Mouse (Mus musculus) adrenal gland, postnatal 14 days (tissue): ENCODE measurements around the gene Isg15. TPM values are rescaled to one million over a fixed set of nuclear protein-coding genes. Genes with fewer than 3 reads are reported as not detected.
"Not testable (repeated sequence)": the region's sequence is repeated elsewhere in the genome, so short reads cannot be mapped to it uniquely, and the experiment has no call there.

Experiments
- DNase-seq: peaks from one replicate; pipeline ENCODE4 v3.0.0; 2021; ENCODE audit warnings: mixed read lengths
- microRNA-seq, 2 experiments: library from miRNA; unstranded; fragments of <30 nt; microRNA quantifications; one replicate each; pipeline ENCODE4 v1.2.0; 2021
- total RNA-seq: library from RNA; stranded (reverse); gene quantifications from 2 replicates; pipeline ENCODE4 v1.2.3, GENCODE M21; 2021

Isg15 gene
- total RNA-seq, 1 experiment from 2014 or later = 4.6 TPM

GRCm38 (mm10) chr4:156168611-156169010 lies 32.0 kb downstream of the Isg15 start:
- no peak for DNase-seq

- no peak for DNase-seq
These were observed 34.1 kb downstream of the Isg15 start for GRCm38 (mm10) chr4:156166477-156166876.

DNA sequence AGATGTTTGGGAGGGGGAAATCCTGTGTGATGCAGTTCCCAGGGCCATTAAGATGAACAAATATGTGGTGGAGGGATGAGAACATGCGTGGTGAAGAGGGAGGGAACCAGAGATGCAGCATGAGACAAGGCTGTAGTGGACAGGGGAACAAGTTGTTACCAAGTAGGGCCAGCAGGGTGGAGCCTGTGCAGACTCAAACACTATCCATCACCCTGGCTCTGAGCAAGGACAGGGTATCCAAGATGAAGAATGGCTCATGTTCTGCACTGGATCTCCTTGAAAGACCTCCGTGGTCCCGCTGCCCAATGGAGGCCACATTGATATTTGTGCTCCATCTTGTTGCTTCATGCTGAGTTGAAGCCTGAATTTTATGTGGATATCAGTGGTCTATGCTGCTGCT lies 45.8 kb downstream of the Isg15 start:
- no peak for DNase-seq

GRCm38 (mm10) chr4:156150887-156151286 lies 49.7 kb downstream of the Isg15 start:
- DNase-seq = not testable (repeated sequence)

Small RNA genes within 50 kb of the gene (microRNA-seq; reads per million reads assigned to microRNA genes)
- gene Mir7658 = 1.3 to 2.7 reads per million in 2 experiments

Other genes with a start within 250 kb of the Isg15 start
- 94.0 and 105 TPM in 2 replicates for gene C1qtnf12, start 238.5 kb downstream of the Isg15 start, total RNA-seq
- gene B3galt6, start 208.2 kb downstream of the Isg15 start, total RNA-seq = 5.8 and 6.5 TPM in 2 replicates
- 209 and 225 TPM in 2 replicates for gene Sdf4, start 207.9 kb downstream of the Isg15 start, total RNA-seq
- gene Tnfrsf4, start 187.0 kb downstream of the Isg15 start, total RNA-seq = 0.56 and 3.4 TPM in 2 replicates
- gene Tnfrsf18, start 174.7 kb downstream of the Isg15 start, total RNA-seq = 2.4 TPM in 1 of 2 replicates, not detected in the other
- 0.70 TPM in 1 of 2 replicates, not detected in the other for gene Ttll10, start 141.4 kb downstream of the Isg15 start, total RNA-seq
- 10.4 and 12.7 TPM in 2 replicates for gene 9430015G10Rik, start 90.8 kb downstream of the Isg15 start, total RNA-seq
- not detected in 2 replicates for gene Rnf223, start 70.3 kb downstream of the Isg15 start, total RNA-seq
- gene Agrn, start 3.3 kb downstream of the Isg15 start, total RNA-seq = 59.4 and 60.9 TPM in 2 replicates
- gene AW011738, start 2.5 kb upstream of the Isg15 start, total RNA-seq = 3.9 and 4.7 TPM in 2 replicates
- gene Perm1, start 15.1 kb upstream of the Isg15 start, total RNA-seq = 14.2 and 16.2 TPM in 2 replicates
- 15.7 TPM in 2 replicates for gene Plekhn1, start 34.0 kb upstream of the Isg15 start, total RNA-seq
- gene Noc2l, start 35.2 kb upstream of the Isg15 start, total RNA-seq = 42.5 and 48.9 TPM in 2 replicates
- 2.5 and 3.6 TPM in 2 replicates for gene Samd11, start 54.8 kb upstream of the Isg15 start, total RNA-seq
- not detected in 2 replicates for gene Vmn2r-ps159, start 130.3 kb upstream of the Isg15 start, total RNA-seq